Mouse (Mus musculus) MEL-GATA-1-ER (cell line): ENCODE data around the gene Samd4b.

Experiments used
- DNase-seq: peaks from one replicate; pipeline ENCODE4 v3.0.0-alpha.2; 2012; ENCODE audit warnings: low read depth; ENCODE audit errors: extremely low read depth

The Samd4b gene

GRCm38 (mm10) chr7:28597642-28598446 is at the start of gene Samd4b, which contains the start of gene Pak4:
Gene Samd4b (minus strand): TSS chr7:28598144.
Gene Pak4 (minus strand): TSS chr7:28598185.
- DNase-seq, result peak; percentile 89

- no peak for DNase-seq
Observed at GRCm38 (mm10) chr7:28647016-28647415, 49.1 kb upstream of the Samd4b start.

- DNase-seq, result no peak
Observed at GRCm38 (mm10) chr7:28645947-28646475, 48.1 kb upstream of the Samd4b start.

- DNase-seq, result no peak
Observed at GRCm38 (mm10) chr7:28645366-28645765, 47.4 kb upstream of the Samd4b start.

GRCm38 (mm10) chr7:28641546-28641945 is 43.6 kb upstream of the Samd4b start:
- no peak for DNase-seq

GRCm38 (mm10) chr7:28637511-28637910 is 39.6 kb upstream of the Samd4b start:
- DNase-seq, result no peak

GRCm38 (mm10) chr7:28634128-28634527 is 36.2 kb upstream of the Samd4b start:
- DNase-seq, result no peak

- DNase-seq, result no peak
Observed at GRCm38 (mm10) chr7:28631073-28631472, 33.1 kb upstream of the Samd4b start, which contains the start of gene Acp7. Gene Acp7 (minus strand): TSS chr7:28631332.

- DNase-seq, result no peak
Observed at GRCm38 (mm10) chr7:28624791-28625190, 26.8 kb upstream of the Samd4b start.

GRCm38 (mm10) chr7:28619098-28619715 is 21.3 kb upstream of the Samd4b start:
- no peak for DNase-seq

GRCm38 (mm10) chr7:28605951-28606350 is 8.0 kb upstream of the Samd4b start:
- DNase-seq, result no peak

GRCm38 (mm10) chr7:28603788-28604187 is 5.8 kb upstream of the Samd4b start:
- peak; percentile 29 for DNase-seq

GRCm38 (mm10) chr7:28603136-28603535 is 5.2 kb upstream of the Samd4b start:
- DNase-seq, result no peak

- peak; percentile 36 for DNase-seq
Observed at GRCm38 (mm10) chr7:28601668-28602067, 3.7 kb upstream of the Samd4b start.

GRCm38 (mm10) chr7:28601029-28601428 is 3.1 kb upstream of the Samd4b start:
- peak; percentile 47 for DNase-seq

- no peak for DNase-seq
Observed at GRCm38 (mm10) chr7:28598951-28599350, 1.0 kb upstream of the Samd4b start.

GRCm38 (mm10) chr7:28597277-28597570 is 720 bp downstream of the Samd4b start:
- no peak for DNase-seq

GRCm38 (mm10) chr7:28596436-28597276 is 1.3 kb downstream of the Samd4b start:
- no peak for DNase-seq

- DNase-seq, result no peak
Observed at GRCm38 (mm10) chr7:28595751-28596435, 2.1 kb downstream of the Samd4b start.

GRCm38 (mm10) chr7:28593206-28594111 is 4.5 kb downstream of the Samd4b start:
- no peak for DNase-seq
